Mouse (Mus musculus) thymus, adult 2 months (tissue): ENCODE results near the gene Babam2. TPM values are rescaled to one million over a fixed set of nuclear protein-coding genes. Genes with fewer than 3 reads are reported as not detected.

Source experiments
- DNase-seq: peaks from one replicate; pipeline ENCODE4 v3.0.0; 2021
- H3K27ac ChIP-seq: fragments of 200-500 bp; 2 replicates; pipeline ENCODE4 v1.5.1; 2012; ENCODE audit warnings: low read length, control low read depth; ENCODE audit not compliant: control insufficient read depth, insufficient read depth
- H3K27me3 ChIP-seq: fragments of 200-500 bp; 2 replicates; pipeline ENCODE4 v1.6.1; 2012; ENCODE audit warnings: mild to moderate bottlenecking, low read length, moderate library complexity, mixed read lengths; ENCODE audit not compliant: control insufficient read depth, insufficient read depth
- H3K36me3 ChIP-seq: fragments of 200-500 bp; 2 replicates; pipeline ENCODE4 v1.6.1; 2012; ENCODE audit warnings: mild to moderate bottlenecking, low read length, moderate library complexity; ENCODE audit not compliant: control insufficient read depth, insufficient read depth
- H3K4me1 ChIP-seq: fragments of 200-500 bp; replicated peaks from 2 replicates; pipeline ENCODE4 v1.6.1; 2012; ENCODE audit warnings: low read length; ENCODE audit not compliant: control insufficient read depth, insufficient read depth
- H3K4me3 ChIP-seq: fragments of 200-500 bp; 2 replicates; pipeline ENCODE4 v1.5.1; 2012; ENCODE audit warnings: mild to moderate bottlenecking, low read length, control low read depth, moderate library complexity; ENCODE audit not compliant: control insufficient read depth, insufficient read depth
- CTCF ChIP-seq: fragments of 200-500 bp; IDR thresholded peaks from 2 replicates; pipeline ENCODE4 v1.5.1; 2012; ENCODE audit warnings: mild to moderate bottlenecking, control low read depth, low read length, moderate library complexity, borderline replicate concordance; ENCODE audit not compliant: control insufficient read depth, poor library complexity, insufficient read depth; ENCODE audit errors: extremely low read depth
- POLR2A ChIP-seq: fragments of 200-500 bp; IDR thresholded peaks from 2 replicates; pipeline ENCODE4 v1.6.1; 2012; ENCODE audit warnings: mild to moderate bottlenecking, low read length, control low read depth, moderate library complexity; ENCODE audit not compliant: control insufficient read depth, poor library complexity, insufficient read depth; ENCODE audit errors: extremely low read depth
- WGBS: fragments of 180-500 bp; shearing (Covaris S2); methylation state at CpG from one replicate; pipeline ENCODE4 v1.1.7; 2018; 5-methylcytosine and 5-hydroxymethylcytosine counted together
- polyA plus RNA-seq: library from polyadenylated mRNA; depleted of rRNA; stranded (reverse); fragments of >200 nt; gene quantifications from 2 replicates; pipeline ENCODE4 v1.2.3, GENCODE M21; 2012

Gene Babam2
- polyA plus RNA-seq, 1 experiment: 16.1 TPM

DNA sequence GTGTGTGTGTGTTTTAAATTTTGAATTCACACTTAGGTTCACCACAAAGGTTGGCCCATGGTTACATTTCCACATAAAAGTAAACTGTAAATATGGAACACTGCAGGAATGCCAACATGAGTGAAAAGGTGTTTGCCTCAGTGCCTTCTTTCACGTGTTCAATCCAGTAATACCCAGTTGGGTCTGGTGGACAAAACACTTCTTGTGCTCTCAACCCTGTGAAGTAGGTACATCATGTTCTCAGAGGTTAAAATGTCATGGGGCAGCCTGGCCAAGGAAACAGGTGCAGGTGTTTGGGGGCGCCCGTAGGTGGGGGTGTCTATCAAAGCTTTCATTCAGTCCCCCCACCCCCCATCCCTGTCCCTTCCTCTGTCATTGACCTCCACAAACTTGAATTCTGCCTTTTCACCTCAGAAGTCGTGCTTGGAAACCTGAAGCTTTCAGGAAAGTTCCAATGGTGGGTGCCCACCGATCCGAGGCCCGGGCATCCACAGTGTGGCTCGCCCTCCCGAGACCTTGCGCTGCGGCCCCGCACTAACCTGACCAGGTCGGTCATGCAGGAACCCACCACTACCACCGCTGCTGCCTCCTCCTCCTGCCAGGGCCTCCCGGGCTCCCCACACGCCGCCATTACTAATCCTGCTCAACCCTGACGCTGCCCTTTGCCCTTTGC, 377 bp upstream of the Babam2 start, which contains the start of gene Rbks:
TSS of gene Rbks (minus strand) at position 657 of the 673 bp plus-strand sequence.
- Histone ChIP-seq H3K4me3 (peak within 1 kb of the TSS; percentile 65), H3K36me3 (no peaks in the 10 kb centered on the region), H3K27ac (peak within 1 kb of the TSS; percentile 89), H3K4me1 (peaks cover 4% of the 10 kb centered on the region), H3K27me3 (no peaks in the 10 kb centered on the region)
- TF ChIP-seq CTCF: no peak
- TF ChIP-seq POLR2A: no peak
- 5% methylated on average over 18 of the region's 18 CpGs for WGBS
- DNase-seq: no peak

DNA sequence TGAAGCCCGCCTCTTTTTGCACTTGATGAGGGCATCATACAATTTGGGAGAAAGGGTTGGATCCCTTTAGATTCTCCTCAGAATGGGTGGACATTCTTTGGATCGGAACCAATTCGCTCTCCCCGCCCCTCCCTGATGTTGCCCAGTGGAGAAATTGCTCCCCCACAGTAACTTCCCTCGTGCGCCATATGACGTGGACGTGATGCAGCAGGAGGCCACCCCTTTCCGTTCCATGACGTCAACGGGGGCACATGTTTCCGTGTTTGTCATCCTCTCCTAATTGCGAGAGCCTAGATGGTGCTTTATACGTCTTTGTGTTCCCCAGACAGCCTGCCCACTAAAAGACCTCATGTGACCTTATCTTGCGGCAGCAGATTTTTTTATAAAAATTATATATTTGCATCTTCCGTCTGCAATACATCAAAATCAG, 828 bp downstream of the Babam2 start:
- 1% methylated on average over 16 of the region's 16 CpGs for WGBS
- Histone ChIP-seq H3K4me1 (peaks cover 4% of the 10 kb centered on the region), H3K27me3 (no peaks in the 10 kb centered on the region), H3K36me3 (no peaks in the 10 kb centered on the region), H3K27ac (peak overlapping the region; percentile 89), H3K4me3 (peak overlapping the region; percentile 65)
- DNase-seq: peak; percentile 91
- TF ChIP-seq CTCF: no peak
- no peak for TF ChIP-seq POLR2A

DNA sequence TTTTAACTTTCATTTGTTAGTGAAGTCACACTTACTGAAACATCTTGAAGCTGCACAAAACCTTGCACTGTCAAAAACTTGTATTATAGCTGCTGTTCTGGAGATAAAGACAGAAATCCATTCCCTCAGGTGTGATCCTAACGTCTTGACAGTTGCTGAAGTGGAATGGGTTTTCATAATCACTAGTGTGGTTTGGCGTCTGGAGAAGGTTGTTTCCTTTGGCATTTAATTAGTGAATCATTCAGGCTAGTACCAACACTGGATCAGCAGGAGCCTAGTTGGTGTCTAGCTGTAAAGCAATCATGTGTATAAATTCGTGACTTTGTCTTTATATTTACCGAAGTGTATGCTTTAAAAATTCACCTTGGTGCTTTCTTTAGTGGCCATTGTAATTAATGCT, 1.4 kb downstream of the Babam2 start:
- Histone ChIP-seq H3K36me3 (no peaks in the 10 kb centered on the region), H3K4me1 (peaks cover 4% of the 10 kb centered on the region), H3K27me3 (no peaks in the 10 kb centered on the region), H3K27ac (no peak overlapping the region), H3K4me3 (no peak overlapping the region)
- no peak for DNase-seq
- TF ChIP-seq CTCF (no peak), POLR2A (no peak)
- 79% methylated on average over 4 of the region's 4 CpGs for WGBS

DNA sequence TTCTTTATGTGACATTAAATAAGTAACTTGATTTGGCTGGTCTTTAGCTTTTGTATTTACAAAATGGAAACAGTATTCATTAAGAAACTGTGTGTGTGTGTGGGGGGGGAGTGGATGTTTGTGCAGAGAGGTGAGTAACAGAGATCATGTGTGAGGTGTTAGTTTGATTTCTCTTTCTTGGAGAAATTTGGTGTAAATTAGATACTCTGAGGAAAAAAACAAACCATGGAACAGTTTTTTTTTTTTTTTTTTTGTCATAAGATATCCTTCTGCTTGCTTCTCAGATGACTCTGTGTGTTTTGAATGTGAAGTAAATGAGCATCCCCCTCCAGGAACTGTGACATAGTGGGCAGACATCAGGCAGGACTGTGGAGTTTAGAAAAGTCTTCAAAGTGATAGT, 1.9 kb downstream of the Babam2 start:
- H3K4me3 ChIP-seq: no peak overlapping the region
- TF ChIP-seq CTCF: no peak
- TF ChIP-seq POLR2A: no peak

DNA sequence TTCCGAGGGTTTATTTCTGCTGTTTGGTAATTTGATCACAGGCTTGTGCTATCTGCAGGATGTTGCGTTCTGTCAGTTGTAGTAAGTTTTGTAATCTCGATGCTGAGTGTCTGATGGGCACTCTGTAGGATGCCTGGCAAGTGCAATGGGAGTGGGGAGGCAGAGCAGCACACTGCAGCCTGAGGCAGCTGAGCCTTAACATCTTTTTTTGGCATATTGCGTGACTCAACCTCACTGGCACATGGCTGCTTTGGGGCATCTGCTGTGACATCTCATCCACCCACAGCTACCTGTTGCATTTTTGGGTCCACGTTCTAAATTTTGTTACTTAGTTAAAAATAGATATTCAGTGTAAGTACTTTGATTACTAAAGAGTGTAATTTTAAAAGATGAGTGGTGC, 7.5 kb downstream of the Babam2 start:
- no peak for DNase-seq
- no peak for TF ChIP-seq POLR2A
- no peak for TF ChIP-seq CTCF
- H3K27ac ChIP-seq: no peak overlapping the region
- no peak overlapping the region for H3K4me3 ChIP-seq
- H3K36me3 ChIP-seq: no peaks in the 10 kb centered on the region
- no peaks in the 10 kb centered on the region for H3K27me3 ChIP-seq
- H3K4me1 ChIP-seq: no peaks in the 10 kb centered on the region
- 96% methylated on average over 5 of the region's 5 CpGs for WGBS

More for the DNA sequence above, 1.9 kb downstream of the Babam2 start:
- DNase-seq: no peak
- peaks cover 4% of the 10 kb centered on the region for H3K4me1 ChIP-seq
- H3K36me3 ChIP-seq: no peaks in the 10 kb centered on the region
- no peaks in the 10 kb centered on the region for H3K27me3 ChIP-seq
- H3K27ac ChIP-seq: no peak overlapping the region

DNA sequence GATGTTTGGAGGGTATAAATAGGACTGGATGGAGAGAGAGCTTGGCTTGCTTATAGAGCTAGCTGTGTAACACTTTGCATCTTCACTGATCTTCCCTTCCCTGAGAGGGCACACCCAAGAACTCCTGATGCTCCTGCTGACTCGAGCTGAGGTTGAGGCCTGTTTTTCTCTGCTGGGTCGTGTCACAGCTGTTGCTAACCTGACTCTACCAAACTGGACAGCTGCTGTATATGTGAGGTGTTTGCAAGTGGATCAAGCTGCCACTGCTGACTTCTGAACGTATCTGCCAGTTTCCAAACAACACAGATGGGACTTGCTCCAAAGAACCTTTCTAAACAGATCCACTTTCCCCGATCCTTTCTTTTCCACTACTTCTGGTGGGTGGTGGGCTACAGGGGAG, 9.3 kb downstream of the Babam2 start:
- no peak for TF ChIP-seq CTCF
- no peak for TF ChIP-seq POLR2A
- DNase-seq: no peak
- H3K36me3 ChIP-seq: no peaks in the 10 kb centered on the region
- 93% methylated on average over 4 of the region's 4 CpGs for WGBS
- no peak overlapping the region for H3K27ac ChIP-seq
- no peaks in the 10 kb centered on the region for H3K27me3 ChIP-seq
- no peak overlapping the region for H3K4me3 ChIP-seq
- no peaks in the 10 kb centered on the region for H3K4me1 ChIP-seq
